Mouse (Mus musculus) layer of hippocampus, postnatal 10 days (tissue): ENCODE results near the gene Angptl3. TPM values are rescaled to one million over a fixed set of nuclear protein-coding genes. Genes with fewer than 3 reads are reported as not detected.

ENCODE experiments used
- DNase-seq, 2 experiments: peaks; one replicate each; pipeline ENCODE4 v3.0.0; 2021; ENCODE audit warnings: low spot score in 2 of 2
- long read RNA-seq: library from polyadenylated mRNA; stranded (forward); transcript quantifications from one replicate; pipeline ENCODE4 v2.0.0, GENCODE M21; 2023
- total RNA-seq, 2 experiments: library from RNA; stranded (reverse); gene quantifications; 2 replicates each; pipeline ENCODE4 v1.2.3; 2021

Gene Angptl3
- total RNA-seq = not detected
- long read RNA-seq = 0 reads

DNA sequence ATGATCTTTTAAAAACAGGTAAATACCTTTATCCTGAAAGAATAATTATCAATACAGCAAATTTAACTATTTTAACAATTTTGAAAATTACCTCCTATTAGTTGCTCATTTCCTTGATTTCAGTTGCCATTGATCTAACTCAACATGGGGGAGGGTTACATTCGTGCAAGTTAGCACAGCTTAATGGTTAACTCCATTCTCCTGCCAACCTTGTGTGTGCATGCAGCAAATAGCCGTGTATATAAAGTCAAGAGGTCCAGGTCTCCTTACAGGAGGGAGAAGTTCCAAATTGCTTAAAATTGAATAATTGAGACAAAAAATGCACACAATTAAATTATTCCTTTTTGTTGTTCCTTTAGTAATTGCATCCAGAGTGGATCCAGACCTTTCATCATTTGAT is at the start of gene Angptl3:
TSS of gene Angptl3 (plus strand) at position 269 of the 400 bp plus-strand sequence.
- DNase-seq = no peak

DNA sequence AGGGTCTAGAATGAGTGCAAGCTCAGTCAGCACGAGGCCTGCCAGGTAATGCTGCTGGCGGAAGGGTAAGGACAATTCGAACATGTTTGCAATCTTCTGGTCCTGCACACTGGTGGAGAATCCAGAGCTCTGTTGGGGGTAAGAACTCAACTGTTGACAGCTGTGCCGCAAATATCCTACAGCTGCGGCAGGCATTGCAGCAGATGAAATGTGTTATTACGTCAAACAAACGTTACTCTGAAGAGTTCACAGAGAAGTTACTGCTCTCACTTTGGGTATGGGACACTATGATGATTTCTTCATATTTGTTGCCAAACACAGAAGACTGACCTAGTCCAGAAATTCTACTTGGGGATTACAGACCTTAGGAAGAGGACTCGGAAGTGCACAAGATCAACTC is 46.1 kb upstream of the Angptl3 start:
- DNase-seq = no peak

GRCm38 (mm10) chr4:98993491-98993890 is 37.3 kb upstream of the Angptl3 start:
- no peak for DNase-seq

- no peak for DNase-seq
Observed at GRCm38 (mm10) chr4:99005574-99005973, 25.2 kb upstream of the Angptl3 start.

- DNase-seq = no peak
Observed at GRCm38 (mm10) chr4:99006319-99006718, 24.4 kb upstream of the Angptl3 start.

GRCm38 (mm10) chr4:99011039-99011438 is 19.7 kb upstream of the Angptl3 start:
- DNase-seq = no peak

GRCm38 (mm10) chr4:99022221-99022620 is 8.5 kb upstream of the Angptl3 start:
- no peak for DNase-seq

- no peak for DNase-seq
Observed at GRCm38 (mm10) chr4:99028377-99028776, 2.4 kb upstream of the Angptl3 start.

DNA sequence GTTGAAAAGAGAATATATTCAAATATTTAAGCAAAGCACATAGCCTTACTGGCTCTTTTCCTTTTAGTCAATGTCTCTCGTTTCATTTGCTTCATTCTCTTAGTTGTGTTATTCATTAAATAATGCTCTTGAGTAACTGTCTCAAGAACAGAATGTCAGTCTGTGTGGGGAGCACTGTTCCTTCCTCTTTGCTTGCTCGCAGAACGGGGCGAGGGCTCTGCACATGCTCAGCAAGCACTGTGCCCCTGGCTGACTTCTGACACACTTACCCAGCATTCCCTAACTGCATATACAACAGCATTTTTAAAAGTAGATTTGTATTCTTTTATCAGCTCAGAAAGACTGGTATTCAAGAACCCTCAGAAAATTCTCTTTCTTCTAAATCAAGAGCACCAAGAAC is 2.2 kb downstream of the Angptl3 start:
- no peak for DNase-seq

GRCm38 (mm10) chr4:99044854-99045253 is 14.1 kb downstream of the Angptl3 start:
- no peak for DNase-seq

GRCm38 (mm10) chr4:99046471-99046870 is 15.7 kb downstream of the Angptl3 start:
- DNase-seq = no peak

DNA sequence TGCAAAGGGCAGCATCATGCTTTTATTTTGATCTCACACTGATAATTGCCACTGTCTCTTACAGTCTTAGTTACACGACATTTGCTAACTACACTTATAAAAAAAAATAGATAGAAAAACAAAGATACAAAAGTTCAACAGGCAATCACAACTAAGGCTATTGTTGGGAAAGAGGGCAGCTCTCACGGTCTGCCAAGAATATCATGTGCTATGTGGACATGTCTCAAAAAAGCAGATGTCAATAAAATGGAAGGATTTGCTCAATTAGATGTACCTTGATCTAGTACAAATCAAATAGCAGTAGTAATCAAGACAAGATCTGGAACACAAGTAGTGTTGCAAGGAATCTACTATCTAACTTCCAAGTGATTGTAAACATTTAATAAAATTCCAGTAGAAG is 17.8 kb downstream of the Angptl3 start:
- no peak for DNase-seq

GRCm38 (mm10) chr4:99064524-99064923 is 33.8 kb downstream of the Angptl3 start:
- no peak for DNase-seq

DNA sequence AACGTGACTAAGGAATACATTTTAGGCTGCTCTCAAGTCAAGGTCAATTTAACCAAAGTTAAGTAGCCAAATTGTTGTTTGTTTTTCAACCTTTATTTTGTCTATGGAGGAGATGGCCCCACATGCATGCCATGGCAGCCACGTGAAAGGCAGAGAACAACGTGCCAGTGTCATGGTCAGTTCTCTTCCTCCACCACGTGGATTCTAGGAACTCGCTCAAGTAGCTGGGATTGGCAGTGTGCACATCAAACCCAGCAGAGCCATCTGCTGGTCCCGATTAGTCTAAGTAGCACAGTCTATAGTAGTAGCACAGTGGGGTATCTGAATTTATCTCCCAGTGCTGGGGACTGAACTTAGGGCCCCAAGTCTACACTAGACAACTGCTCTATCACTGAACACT is 38.1 kb downstream of the Angptl3 start:
- no peak for DNase-seq

DNA sequence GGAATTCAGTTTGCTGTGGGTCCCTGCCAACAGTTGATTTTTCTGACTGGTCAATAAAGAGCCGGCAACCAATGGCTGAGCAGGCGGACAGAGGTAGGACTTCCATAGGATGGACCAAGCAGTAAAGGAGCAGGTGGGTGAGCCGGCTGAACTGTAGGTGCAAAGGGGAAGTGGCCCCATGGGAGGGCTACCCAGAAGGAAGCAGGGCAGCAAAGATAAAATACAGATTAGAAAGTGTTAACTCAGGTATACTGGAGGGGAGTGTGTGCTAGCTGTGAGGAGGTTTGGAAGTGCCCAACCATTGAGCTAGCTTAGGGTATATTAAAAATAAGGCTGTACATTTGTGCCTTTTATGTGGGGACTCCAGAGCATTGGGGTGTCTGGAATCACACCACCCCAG is 47.3 kb downstream of the Angptl3 start:
- DNase-seq = no peak

- DNase-seq = no peak
Observed at GRCm38 (mm10) chr4:99081169-99081568, 50.4 kb downstream of the Angptl3 start.

DNA sequence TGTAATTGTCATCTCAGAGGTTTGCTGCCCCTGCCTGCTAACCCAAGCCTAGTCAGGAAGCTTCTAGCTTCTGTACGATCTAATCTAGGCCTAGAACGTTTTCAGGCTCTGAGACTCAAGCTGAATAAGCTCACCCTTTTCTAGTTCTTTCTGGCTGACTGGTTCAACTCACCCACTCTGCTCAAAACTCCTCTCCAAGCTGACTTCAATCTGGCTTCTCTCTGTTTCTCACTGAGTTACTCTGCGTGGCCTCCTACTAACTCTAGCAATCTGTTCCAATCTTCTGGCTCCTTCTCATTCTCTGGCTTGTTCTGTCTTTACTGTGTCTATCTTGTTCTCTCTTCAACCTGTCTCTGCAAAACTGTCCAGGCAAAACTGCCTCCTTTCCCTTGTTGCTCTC is 53.1 kb downstream of the Angptl3 start:
- no peak for DNase-seq

DNA sequence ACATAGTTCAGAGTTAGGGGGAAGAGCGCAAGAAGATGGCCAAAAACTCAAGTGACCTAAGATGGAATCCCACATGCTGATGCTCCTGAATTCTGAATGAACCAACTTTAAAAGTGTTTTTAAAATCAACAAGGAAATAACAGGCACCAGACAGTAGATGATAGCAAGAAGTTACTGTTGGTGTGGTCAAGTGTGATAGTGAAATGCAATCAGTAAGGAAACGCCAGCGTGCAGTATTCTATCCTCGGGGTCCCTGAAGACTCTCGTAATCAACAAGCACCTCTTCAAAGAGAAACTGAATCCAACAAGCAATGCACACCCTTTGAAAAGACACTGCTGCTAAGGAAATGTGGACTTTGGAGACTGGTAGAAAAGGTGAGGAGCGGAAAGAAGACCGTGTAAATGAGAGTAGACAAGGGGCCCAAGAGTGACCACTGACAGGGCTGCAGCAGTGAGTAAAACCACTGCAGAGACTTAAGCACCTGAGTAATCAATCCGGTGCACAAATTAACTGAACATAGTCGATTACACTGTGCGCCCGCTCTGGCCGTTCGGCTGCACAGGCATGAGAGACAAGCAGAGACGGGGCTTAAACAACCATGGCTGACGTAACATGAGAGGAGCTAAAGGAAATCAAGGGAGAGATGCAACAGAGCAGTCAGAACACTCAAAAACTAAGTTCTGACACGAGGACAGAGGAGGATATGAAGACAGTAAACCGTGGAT is 57.2 kb downstream of the Angptl3 start:
- DNase-seq = no peak

DNA sequence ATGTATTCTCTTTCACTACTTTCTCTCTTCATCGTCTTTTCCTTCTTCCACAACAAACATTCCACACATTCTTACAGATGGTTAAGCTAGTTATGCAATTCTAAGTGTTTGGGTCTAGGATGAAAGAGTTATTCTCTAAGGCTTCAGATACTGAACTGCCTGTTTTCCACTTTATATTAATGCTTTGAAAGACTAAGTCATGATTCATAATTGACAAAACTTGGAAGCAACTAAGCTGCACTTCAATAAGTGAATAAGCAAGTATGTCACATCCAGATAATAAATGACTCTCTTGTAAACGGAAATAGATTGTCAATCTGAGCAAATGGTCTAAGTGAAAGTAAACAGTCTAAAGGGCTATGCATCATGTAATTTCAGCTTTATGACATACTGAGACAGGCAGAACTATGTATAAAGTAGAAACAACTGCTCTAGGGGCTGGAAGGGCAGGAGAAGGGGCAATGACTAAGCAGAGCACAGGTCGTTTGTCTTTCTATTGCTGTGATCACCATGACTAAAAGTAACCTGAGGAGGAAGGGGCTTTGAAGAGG is 60.5 kb downstream of the Angptl3 start:
- DNase-seq = no peak

DNA sequence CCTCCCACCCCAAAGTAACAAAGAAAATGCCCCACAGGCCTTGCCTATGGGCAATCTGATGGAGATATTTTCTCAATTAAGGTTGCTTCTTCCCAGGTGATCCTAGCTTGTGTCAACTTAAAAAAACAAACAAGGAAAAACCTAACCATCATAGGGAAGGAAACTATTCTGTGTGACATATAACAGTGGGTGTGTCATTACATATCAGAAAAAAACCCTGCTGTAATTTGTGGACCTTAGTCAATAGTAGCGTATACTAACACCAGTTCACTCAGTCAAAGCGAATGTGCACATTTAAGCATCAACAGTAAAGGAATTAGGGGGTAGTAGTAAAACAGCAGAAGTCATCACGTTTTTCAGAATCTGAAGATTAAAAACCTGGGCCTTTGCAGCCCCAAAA is 61.0 kb downstream of the Angptl3 start:
- DNase-seq = no peak
